Mouse (Mus musculus): ENCODE measurements around the gene Impdh2. TPM values are rescaled to one million over a fixed set of nuclear protein-coding genes. Genes with fewer than 3 reads are reported as not detected.
"Not testable (repeated sequence)": the region's sequence is repeated elsewhere in the genome, so short reads cannot be mapped to it uniquely, and the experiment has no call there.

The Impdh2 gene
- polyA plus RNA-seq, 1 experiment: 4.4 TPM

DNA sequence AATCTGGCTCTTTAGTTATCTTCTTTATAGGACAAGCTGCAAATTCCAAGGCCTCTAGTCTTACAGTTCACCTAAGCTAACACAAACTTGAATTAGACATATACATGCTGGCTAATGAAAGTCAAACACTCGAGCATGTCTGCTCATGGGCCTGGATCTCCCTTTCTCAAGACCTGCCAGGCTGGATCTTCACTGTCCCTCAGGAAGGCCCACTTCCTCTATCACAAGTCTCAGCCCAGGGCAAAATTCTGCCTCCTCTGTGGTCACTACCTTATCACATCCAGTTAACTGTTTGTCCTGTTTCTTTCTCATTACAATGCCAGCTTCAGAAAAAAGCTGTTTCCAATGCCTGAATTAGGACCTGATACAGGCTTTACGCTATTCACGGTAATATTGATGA, 34.3 kb downstream of the Impdh2 start:
- H3K27me3 ChIP-seq (ENCODE audit: control insufficient read depth): peaks cover 14% of the 10 kb centered on the region
- TF ChIP-seq GATA1 (IDR thresholded peaks at IDR 0.05; ENCODE audit: low read length) (no peak), TAL1 (IDR thresholded peaks at IDR 0.05; ENCODE audit: low read length) (no peak)
- no peaks in the 10 kb centered on the region for H3K36me3 ChIP-seq (ENCODE audit: control insufficient read depth)
- peaks cover 18% of the 10 kb centered on the region for H3K4me1 ChIP-seq (ENCODE audit: control insufficient read depth)
- H3K9me3 ChIP-seq (ENCODE audit: control insufficient read depth, low read length): no peaks in the 10 kb centered on the region
- no peak overlapping the region for H3K4me3 ChIP-seq (replicated peaks)

DNA sequence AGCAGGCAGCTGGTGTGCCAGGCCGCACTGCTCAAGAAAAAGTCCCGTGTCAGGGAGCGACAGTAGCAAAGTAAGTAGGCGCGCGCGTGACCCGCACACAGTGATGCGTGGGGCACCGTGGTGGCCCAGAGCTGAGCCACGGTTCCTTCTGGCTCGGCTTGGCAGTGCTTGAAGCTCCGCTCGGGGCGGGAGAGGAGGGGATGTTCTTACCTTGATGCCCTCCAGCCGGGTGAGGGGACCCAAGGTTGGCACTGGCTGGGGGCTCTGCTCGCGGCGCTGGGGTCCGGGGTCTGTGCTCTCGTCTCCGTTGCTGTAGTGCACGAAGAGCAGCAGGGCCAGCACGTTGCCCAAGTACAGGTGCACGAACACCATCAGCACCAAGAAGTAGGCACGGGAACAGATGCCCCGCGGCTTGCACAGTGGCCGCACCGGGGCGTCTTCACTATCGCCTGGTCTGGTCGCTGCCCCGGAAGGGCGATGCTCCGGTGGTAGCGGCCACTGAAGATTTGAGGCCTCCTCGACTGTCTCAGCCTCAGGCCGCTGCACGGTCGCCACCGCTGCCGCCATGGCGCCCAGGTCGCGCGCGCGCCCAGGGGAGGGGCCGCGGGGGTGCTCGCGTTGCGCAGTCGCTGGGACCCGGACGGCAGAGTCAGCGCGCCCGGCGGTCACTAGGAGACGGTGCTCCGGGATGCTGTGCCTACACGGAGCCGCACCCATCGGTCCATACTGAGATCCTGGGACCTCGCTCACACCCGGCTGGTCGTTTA, 37.1 kb downstream of the Impdh2 start, which contains the start of gene P4htm:
TSS of gene P4htm (minus strand) at position 670 of the 767 bp plus-strand sequence.
- H3K27me3 ChIP-seq (ENCODE audit: control insufficient read depth): peaks cover 14% of the 10 kb centered on the region
- H3K4me1 ChIP-seq (ENCODE audit: control insufficient read depth): peaks cover 18% of the 10 kb centered on the region
- H3K4me3 ChIP-seq (replicated peaks): peak within 1 kb of the TSS; percentile 64
- H3K9me3 ChIP-seq (ENCODE audit: control insufficient read depth, low read length): no peaks in the 10 kb centered on the region
- peaks cover 8% of the 10 kb centered on the region for H3K36me3 ChIP-seq (ENCODE audit: control insufficient read depth)
- TF ChIP-seq GATA1 (IDR thresholded peaks at IDR 0.05; ENCODE audit: low read length) (no peak), TAL1 (IDR thresholded peaks at IDR 0.05; ENCODE audit: low read length) (no peak)

- H3K4me1 ChIP-seq (ENCODE audit: control insufficient read depth): peaks cover 18% of the 10 kb centered on the region
- H3K27me3 ChIP-seq (ENCODE audit: control insufficient read depth): peaks cover 14% of the 10 kb centered on the region
- no peak overlapping the region for H3K4me3 ChIP-seq (replicated peaks)
- peaks cover 27% of the 10 kb centered on the region for H3K36me3 ChIP-seq (ENCODE audit: control insufficient read depth)
- TF ChIP-seq GATA1 (IDR thresholded peaks at IDR 0.05; ENCODE audit: low read length) (no peak), TAL1 (IDR thresholded peaks at IDR 0.05; ENCODE audit: low read length) (no peak)
- no peaks in the 10 kb centered on the region for H3K9me3 ChIP-seq (ENCODE audit: control insufficient read depth, low read length)
These were observed 39.0 kb downstream of the Impdh2 start for GRCm38 (mm10) chr9:108599021-108599566.

DNA sequence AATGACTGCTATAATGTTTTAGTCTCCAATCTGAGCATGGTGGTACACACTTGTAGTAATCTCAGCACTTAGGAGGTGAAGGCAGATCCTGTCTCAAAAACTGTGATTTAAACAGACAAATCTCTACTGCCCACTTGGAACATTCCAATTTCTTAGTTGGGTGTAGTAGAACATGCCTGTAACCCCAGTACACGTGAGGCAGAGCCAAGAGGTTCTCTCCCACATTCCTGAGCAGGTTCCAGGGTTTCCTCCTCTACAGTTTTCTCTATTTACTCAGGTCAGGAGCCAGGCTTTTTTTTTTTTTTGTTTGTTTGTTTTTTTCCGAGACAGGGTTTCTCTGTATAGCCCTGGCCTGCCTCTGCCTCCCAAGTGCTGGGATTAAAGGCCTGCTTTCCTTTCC, 39.9 kb downstream of the Impdh2 start:
- Histone ChIP-seq H3K4me3 (replicated peaks) (no peak overlapping the region), H3K27me3 (ENCODE audit: control insufficient read depth) (peaks cover 14% of the 10 kb centered on the region), H3K4me1 (ENCODE audit: control insufficient read depth) (peaks cover 18% of the 10 kb centered on the region), H3K9me3 (ENCODE audit: control insufficient read depth, low read length) (no peaks in the 10 kb centered on the region), H3K36me3 (ENCODE audit: control insufficient read depth) (peaks cover 36% of the 10 kb centered on the region)
- TF ChIP-seq GATA1 (IDR thresholded peaks at IDR 0.05; ENCODE audit: low read length) (no peak), TAL1 (IDR thresholded peaks at IDR 0.05; ENCODE audit: low read length) (no peak)

GRCm38 (mm10) chr9:108601986-108602385, 41.9 kb downstream of the Impdh2 start:
- Histone ChIP-seq H3K4me1 (ENCODE audit: control insufficient read depth) (peaks cover 7% of the 10 kb centered on the region), H3K36me3 (ENCODE audit: control insufficient read depth) (peaks cover 56% of the 10 kb centered on the region), H3K27me3 (ENCODE audit: control insufficient read depth) (peaks cover 10% of the 10 kb centered on the region), H3K4me3 (replicated peaks) (no peak overlapping the region), H3K9me3 (ENCODE audit: control insufficient read depth, low read length) (no peaks in the 10 kb centered on the region)
- TF ChIP-seq TAL1 (IDR thresholded peaks at IDR 0.05; ENCODE audit: low read length): no peak
- no peak for TF ChIP-seq GATA1 (IDR thresholded peaks at IDR 0.05; ENCODE audit: low read length)

- peaks cover 100% of the 10 kb centered on the region for H3K36me3 ChIP-seq (ENCODE audit: control insufficient read depth)
- not testable (repeated sequence) for H3K27me3 ChIP-seq (ENCODE audit: control insufficient read depth); H3K4me3 ChIP-seq (replicated peaks); H3K9me3 ChIP-seq (ENCODE audit: control insufficient read depth, low read length)
- peaks cover 12% of the 10 kb centered on the region for H3K4me1 ChIP-seq (ENCODE audit: control insufficient read depth)
These were observed 47.8 kb downstream of the Impdh2 start for GRCm38 (mm10) chr9:108607929-108608328.

DNA sequence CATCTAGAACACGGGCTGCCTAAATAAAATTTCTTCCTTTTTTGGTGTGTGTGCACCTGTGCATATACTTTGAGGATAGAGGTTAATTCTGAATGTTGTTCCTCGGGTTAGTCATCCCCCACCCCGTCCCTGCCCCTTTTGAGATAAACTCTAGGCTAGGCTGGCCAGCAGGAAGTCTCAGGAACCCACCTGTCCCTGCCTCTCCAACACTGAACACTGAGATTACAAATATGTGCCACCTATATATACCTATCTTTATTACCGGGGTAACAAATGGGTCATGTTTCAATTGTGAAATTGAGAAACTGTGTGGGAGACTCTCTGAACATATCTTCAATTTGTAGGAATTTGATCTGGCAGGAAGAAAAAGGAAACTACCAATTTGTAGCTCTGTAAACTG, 48.8 kb downstream of the Impdh2 start:
- no peak for TF ChIP-seq TAL1 (IDR thresholded peaks at IDR 0.05; ENCODE audit: low read length)
- TF ChIP-seq GATA1 (IDR thresholded peaks at IDR 0.05; ENCODE audit: low read length): no peak
- peaks cover 100% of the 10 kb centered on the region for H3K36me3 ChIP-seq (ENCODE audit: control insufficient read depth)

DNA sequence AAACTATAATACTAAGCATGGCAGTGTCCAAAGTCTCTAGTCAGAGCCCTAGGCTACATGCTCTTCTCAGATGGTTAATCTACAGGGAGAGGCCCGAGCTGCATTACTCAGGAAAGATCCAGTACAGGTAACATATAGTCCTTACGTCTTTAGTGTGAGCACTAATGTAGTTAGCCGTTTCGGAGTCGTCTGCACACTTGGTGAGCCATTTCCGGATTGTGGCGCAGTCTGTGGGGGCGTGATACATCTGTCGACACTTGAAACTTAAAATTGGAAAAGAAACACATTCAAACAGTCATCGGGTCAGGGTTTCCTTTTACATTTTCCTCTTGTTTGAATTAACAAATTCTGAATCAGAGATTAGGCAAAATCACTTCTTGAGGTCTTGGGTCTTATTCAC, 51.4 kb downstream of the Impdh2 start:
- Histone ChIP-seq H3K9me3 (ENCODE audit: control insufficient read depth, low read length) (no peaks in the 10 kb centered on the region), H3K4me1 (ENCODE audit: control insufficient read depth) (peaks cover 12% of the 10 kb centered on the region), H3K27me3 (ENCODE audit: control insufficient read depth) (no peaks in the 10 kb centered on the region), H3K4me3 (replicated peaks) (no peak overlapping the region), H3K36me3 (ENCODE audit: control insufficient read depth) (peaks cover 100% of the 10 kb centered on the region)
- TF ChIP-seq GATA1 (IDR thresholded peaks at IDR 0.05; ENCODE audit: low read length): no peak
- no peak for TF ChIP-seq TAL1 (IDR thresholded peaks at IDR 0.05; ENCODE audit: low read length)

More for the DNA sequence above, 48.8 kb downstream of the Impdh2 start:
- Histone ChIP-seq H3K4me3 (replicated peaks) (no peak overlapping the region), H3K9me3 (ENCODE audit: control insufficient read depth, low read length) (no peaks in the 10 kb centered on the region), H3K4me1 (ENCODE audit: control insufficient read depth) (peaks cover 12% of the 10 kb centered on the region), H3K27me3 (ENCODE audit: control insufficient read depth) (no peaks in the 10 kb centered on the region)

Other genes starting within 250 kb of the Impdh2 start
- gene Gpx1, start 221.4 kb upstream of the Impdh2 start, polyA plus RNA-seq (2012): 533 and 609 TPM in 2 replicates
- 16.0 and 23.8 TPM in 2 replicates for gene Usp4, start 212.4 kb upstream of the Impdh2 start, polyA plus RNA-seq (2012)
- 0.88 and 0.93 TPM in 2 replicates for gene 1700102P08Rik, start 167.5 kb upstream of the Impdh2 start, polyA plus RNA-seq (2012)
- not detected in 2 replicates for gene Ccdc36, start 131.8 kb upstream of the Impdh2 start, polyA plus RNA-seq (2012)
- gene BC048562, start 123.8 kb upstream of the Impdh2 start, polyA plus RNA-seq (2012): not detected in 2 replicates
- 1.1 and 1.4 TPM in 2 replicates for gene Ccdc71, start 99.8 kb upstream of the Impdh2 start, polyA plus RNA-seq (2012)
- gene Klhdc8b, start 98.7 kb upstream of the Impdh2 start, polyA plus RNA-seq (2012): 1.8 and 1.9 TPM in 2 replicates
- gene Lamb2, start 80.5 kb upstream of the Impdh2 start, polyA plus RNA-seq (2012): 0.02 and 0.05 TPM in 2 replicates
- gene Usp19, start 69.7 kb upstream of the Impdh2 start, polyA plus RNA-seq (2012): 10.7 and 11.0 TPM in 2 replicates
- 5.3 and 5.9 TPM in 2 replicates for gene Qars, start 52.6 kb upstream of the Impdh2 start, polyA plus RNA-seq (2012)
- gene Qrich1, start 43.5 kb upstream of the Impdh2 start, polyA plus RNA-seq (2012): 3.5 TPM in 2 replicates
- gene Ndufaf3, start 7.1 kb downstream of the Impdh2 start, polyA plus RNA-seq (2012): 1.1 and 4.7 TPM in 2 replicates
- 6.0 and 7.1 TPM in 2 replicates for gene Dalrd3, start 9.6 kb downstream of the Impdh2 start, polyA plus RNA-seq (2012)
- gene Wdr6, start 18.5 kb downstream of the Impdh2 start, polyA plus RNA-seq (2012): 0.24 and 0.45 TPM in 2 replicates
- 0.02 and 0.03 TPM in 2 replicates for gene P4htm, start 37.4 kb downstream of the Impdh2 start, polyA plus RNA-seq (2012)
- 18.7 and 20.5 TPM in 2 replicates for gene Arih2, start 89.1 kb downstream of the Impdh2 start, polyA plus RNA-seq (2012)
- gene Slc25a20, start 101.8 kb downstream of the Impdh2 start, polyA plus RNA-seq (2012): 0.12 and 0.26 TPM in 2 replicates
- 0.15 and 0.21 TPM in 2 replicates for gene Prkar2a, start 129.0 kb downstream of the Impdh2 start, polyA plus RNA-seq (2012)
- gene Ip6k2, start 223.5 kb downstream of the Impdh2 start, polyA plus RNA-seq (2012): 5.9 and 7.9 TPM in 2 replicates
- 0.14 and 1.5 TPM in 2 replicates for gene Nckipsd, start 248.1 kb downstream of the Impdh2 start, polyA plus RNA-seq (2012)

Data from erythroblast, embryonic 14.5 days (primary cell).